Mouse (Mus musculus) liver, postnatal 0 days (tissue): ENCODE measurements around the gene Il18bp.

Experiments used
- CTCF ChIP-seq: sonication (generic); IDR thresholded peaks from 2 replicates; pipeline ENCODE4 v1.5.1; 2016; ENCODE audit warnings: antibody characterized with exemption, low read depth
- EP300 ChIP-seq: IDR thresholded peaks from 2 replicates; pipeline ENCODE4 v1.6.1; 2016; ENCODE audit warnings: antibody characterized with exemption, low read depth, mild to moderate bottlenecking

DNA sequence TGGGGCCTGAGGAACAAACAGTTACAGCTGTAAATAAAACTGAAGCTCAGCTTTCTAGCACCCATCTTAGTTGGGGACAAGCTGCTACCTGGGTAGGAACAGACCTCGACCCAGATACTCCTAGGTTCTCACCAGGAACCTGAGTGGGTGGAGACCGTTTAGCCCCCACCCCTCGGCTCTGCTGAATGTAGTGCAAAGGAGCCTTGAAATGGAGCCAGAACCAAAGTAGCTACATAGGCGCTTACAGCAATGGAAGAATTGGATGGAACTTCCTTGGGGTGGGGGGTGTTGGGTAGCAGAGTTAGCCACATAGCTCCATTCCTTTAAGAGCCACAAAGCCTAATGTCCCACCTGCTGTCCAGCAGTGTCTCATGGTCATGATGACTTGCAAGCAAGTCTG is 1.6 kb downstream of the Il18bp start:
- TF ChIP-seq CTCF = no peak
- TF ChIP-seq EP300 = no peak
